Mouse (Mus musculus): ENCODE results near the gene Ripk4. TPM values are rescaled to one million over a fixed set of nuclear protein-coding genes. Genes with fewer than 3 reads are reported as not detected.

Ripk4 gene
- 19.6 and 21.7 TPM in 2 replicates for polyA plus RNA-seq (2015; fragmentation: Nextera tagmentation; extraction: Ambion mirVana)

DNA sequence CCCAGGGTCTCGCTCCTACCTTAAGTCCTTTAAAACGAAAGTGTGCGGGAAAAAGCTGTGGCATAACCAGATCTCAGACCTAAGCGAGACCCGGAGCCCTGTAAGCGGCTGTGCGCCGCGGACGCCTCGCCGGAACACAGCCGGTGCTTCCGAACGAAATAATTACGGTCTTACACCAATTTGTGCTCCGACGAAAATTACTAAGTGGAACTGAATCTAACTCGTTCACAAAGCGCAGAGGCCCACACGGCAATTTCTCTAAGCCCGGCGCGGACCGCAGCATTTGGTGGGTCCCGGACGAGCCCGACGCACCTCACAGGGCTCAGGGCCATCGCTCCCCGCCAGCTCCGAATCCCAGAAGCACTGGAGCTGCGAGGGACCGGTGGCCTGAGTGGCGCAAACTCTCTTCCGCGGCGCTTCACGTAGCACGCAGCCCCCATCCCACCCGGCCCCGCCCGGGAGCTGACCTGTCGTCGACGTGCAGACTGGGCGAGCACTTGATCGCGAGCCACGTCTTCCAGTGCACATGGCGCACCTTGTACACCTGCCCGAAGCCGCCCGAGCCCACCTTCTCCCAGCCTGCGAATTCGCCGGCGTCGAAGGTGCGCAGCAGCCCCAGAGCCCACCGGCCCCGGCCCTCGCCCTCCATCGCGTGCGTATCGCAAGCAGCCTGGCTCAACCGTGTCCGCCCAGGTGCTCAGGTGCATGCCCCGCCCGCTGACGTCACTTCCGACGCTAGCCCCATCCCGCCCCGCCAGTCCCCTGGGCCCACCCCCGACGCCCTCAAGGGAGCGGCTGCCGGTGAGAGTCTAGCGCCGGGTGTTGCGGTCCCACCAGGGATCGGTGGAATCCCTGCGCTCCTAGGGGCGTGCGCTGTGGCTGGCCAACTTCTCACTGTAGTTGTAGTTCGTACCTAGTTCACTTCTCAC lies at the start of gene Ripk4:
TSS of gene Ripk4 (minus strand) at position 727 of the 929 bp plus-strand sequence.
- Histone ChIP-seq H3K27ac (peak within 1 kb of the TSS; percentile 60; the same call in 1 of the 2 replicates), H3K9me3 (no peaks in the 10 kb centered on the region), H3K4me2 (replicated peaks) (peak within 1 kb of the TSS; percentile 70), H3K36me3 (no peaks in the 10 kb centered on the region), H3K4me3 (replicated peaks) (peak within 1 kb of the TSS; percentile 54), H3K4me1 (replicated peaks) (peaks cover 25% of the 10 kb centered on the region), H3K27me3 (replicated peaks) (peaks cover 23% of the 10 kb centered on the region), H3K9ac (peak within 1 kb of the TSS; percentile 65)
- under 1% methylated on average over 88 of the region's 88 CpGs for WGBS
- peak; percentile 96 for ATAC-seq

DNA sequence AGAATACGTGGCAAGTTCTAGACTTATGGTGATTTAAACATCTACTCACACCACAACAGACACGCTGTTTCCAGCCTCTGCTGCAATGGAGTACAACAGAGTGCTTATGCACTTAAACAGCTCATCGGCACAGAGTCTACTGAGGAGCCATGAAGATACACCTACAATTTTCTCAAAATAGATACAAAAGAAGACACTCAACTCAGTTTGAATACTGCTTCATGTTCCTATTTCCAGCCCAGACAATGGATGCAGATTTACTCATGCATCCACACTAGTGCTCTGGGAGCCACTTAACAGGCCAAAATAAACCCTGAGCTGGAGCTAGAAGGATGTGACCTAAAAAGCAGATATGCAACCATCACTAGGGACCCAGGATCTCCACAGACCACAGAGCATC lies 45.3 kb upstream of the Ripk4 start:
- Histone ChIP-seq H3K9ac (no peak overlapping the region), H3K4me2 (replicated peaks) (no peak overlapping the region), H3K4me1 (replicated peaks) (no peaks in the 10 kb centered on the region), H3K27ac (no peak overlapping the region), H3K27me3 (replicated peaks) (no peaks in the 10 kb centered on the region), H3K9me3 (no peaks in the 10 kb centered on the region), H3K36me3 (peaks cover 57% of the 10 kb centered on the region), H3K4me3 (replicated peaks) (no peak overlapping the region)
- ATAC-seq = no peak
- WGBS = 98% methylated on average over 3 of the region's 3 CpGs

DNA sequence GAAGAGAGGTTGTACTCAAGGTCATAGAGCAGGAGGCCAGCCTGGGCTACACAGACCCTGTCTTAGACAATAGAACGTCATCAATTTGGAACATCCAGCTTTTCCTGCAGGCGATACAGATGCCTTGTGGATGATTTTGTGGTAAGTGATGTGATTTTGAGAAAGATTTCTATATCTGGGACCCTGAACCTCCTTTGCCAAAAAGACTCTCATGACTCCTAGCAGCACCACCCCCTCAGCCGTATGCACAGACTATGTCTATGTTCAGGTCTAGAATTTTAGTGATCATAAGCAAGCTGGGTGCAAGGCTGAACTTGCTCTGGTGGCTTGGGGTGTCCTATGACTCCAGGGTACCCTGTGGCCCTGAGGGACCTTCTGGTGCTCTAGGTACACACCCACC lies 42.1 kb upstream of the Ripk4 start:
- Histone ChIP-seq H3K4me3 (replicated peaks) (no peak overlapping the region), H3K9ac (no peak overlapping the region), H3K4me2 (replicated peaks) (no peak overlapping the region), H3K27ac (no peak overlapping the region), H3K27me3 (replicated peaks) (no peaks in the 10 kb centered on the region), H3K36me3 (peaks cover 42% of the 10 kb centered on the region), H3K9me3 (no peaks in the 10 kb centered on the region), H3K4me1 (replicated peaks) (no peaks in the 10 kb centered on the region)
- no peak for ATAC-seq
- WGBS = 91% methylated on average over 3 of the region's 3 CpGs

DNA sequence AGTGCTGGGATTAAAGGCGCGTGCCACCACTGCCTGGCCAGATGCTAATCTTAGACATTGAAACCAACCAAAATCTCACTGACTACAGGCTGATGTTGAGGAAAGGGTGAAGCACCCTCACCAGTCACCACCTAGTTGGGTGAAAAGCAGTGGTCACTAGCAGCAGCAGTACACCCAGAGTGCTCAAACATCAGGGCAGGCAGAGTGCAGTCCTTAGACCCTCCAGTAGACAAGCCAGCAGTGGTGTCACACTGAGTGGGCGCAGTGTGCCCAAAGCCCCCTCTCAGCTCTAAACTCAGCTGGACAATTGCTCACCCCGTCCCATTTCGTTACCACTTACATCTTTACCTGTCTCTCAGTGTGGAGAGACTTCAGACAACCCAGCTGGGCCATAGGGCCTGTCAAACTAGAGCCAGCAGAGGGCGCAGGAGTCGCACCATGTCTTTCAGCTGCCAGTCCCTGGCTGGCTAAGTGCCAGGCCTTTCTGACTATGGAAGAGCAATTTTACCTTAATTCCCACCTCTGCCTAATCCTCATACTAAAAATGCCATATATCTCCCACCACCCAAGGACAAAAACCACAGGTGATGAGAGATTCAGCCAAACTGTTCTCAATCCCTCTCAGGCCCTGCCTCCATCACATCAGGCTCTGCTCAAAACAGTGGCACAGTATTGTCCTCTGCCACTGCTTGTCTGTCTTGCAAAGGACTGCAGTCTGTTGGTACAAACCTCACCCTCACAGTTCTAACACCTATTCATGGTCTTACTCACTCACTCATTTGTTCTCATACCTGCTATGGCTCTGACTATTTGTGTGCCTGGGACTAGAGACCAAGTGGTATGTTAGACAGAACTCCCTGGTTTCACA lies 41.3 kb upstream of the Ripk4 start:
- Histone ChIP-seq H3K4me3 (replicated peaks) (no peak overlapping the region), H3K9ac (no peak overlapping the region), H3K4me2 (replicated peaks) (no peak overlapping the region), H3K27me3 (replicated peaks) (no peaks in the 10 kb centered on the region), H3K36me3 (peaks cover 41% of the 10 kb centered on the region), H3K9me3 (no peaks in the 10 kb centered on the region), H3K27ac (no peak overlapping the region), H3K4me1 (replicated peaks) (no peaks in the 10 kb centered on the region)
- 69% methylated on average over 7 of the region's 7 CpGs for WGBS
- ATAC-seq = peak; percentile 36; the same call in 1 of the 2 replicates

- H3K9ac ChIP-seq = no peak overlapping the region
- no peak overlapping the region for H3K27ac ChIP-seq
- ATAC-seq = peak; percentile 56; the same call in 1 of the 2 replicates
- H3K9me3 ChIP-seq = no peaks in the 10 kb centered on the region
- no peak overlapping the region for H3K4me2 ChIP-seq (replicated peaks)
- no peak overlapping the region for H3K4me3 ChIP-seq (replicated peaks)
- peaks cover 25% of the 10 kb centered on the region for H3K36me3 ChIP-seq
- no peaks in the 10 kb centered on the region for H3K4me1 ChIP-seq (replicated peaks)
- WGBS = 87% methylated on average over 7 of the region's 7 CpGs
- no peaks in the 10 kb centered on the region for H3K27me3 ChIP-seq (replicated peaks)
Observed at GRCm38 (mm10) chr16:97797950-97798869, 34.6 kb upstream of the Ripk4 start.

- Histone ChIP-seq H3K36me3 (peaks cover 28% of the 10 kb centered on the region; the same call in 1 of the 2 replicates), H3K4me2 (replicated peaks) (no peak overlapping the region), H3K4me1 (replicated peaks) (no peaks in the 10 kb centered on the region), H3K9ac (no peak overlapping the region), H3K27me3 (replicated peaks) (no peaks in the 10 kb centered on the region), H3K4me3 (replicated peaks) (no peak overlapping the region), H3K27ac (no peak overlapping the region), H3K9me3 (no peaks in the 10 kb centered on the region)
- ATAC-seq = no peak
- WGBS = 79% methylated on average over 3 of the region's 3 CpGs
Observed at GRCm38 (mm10) chr16:97797212-97797611, 33.6 kb upstream of the Ripk4 start.

- Histone ChIP-seq H3K4me2 (replicated peaks) (no peak overlapping the region), H3K36me3 (peaks cover 28% of the 10 kb centered on the region; the same call in 1 of the 2 replicates), H3K9ac (no peak overlapping the region), H3K4me1 (replicated peaks) (no peaks in the 10 kb centered on the region), H3K4me3 (replicated peaks) (no peak overlapping the region), H3K27ac (no peak overlapping the region), H3K9me3 (no peaks in the 10 kb centered on the region), H3K27me3 (replicated peaks) (no peaks in the 10 kb centered on the region)
- WGBS = 91% methylated on average over 6 of the region's 6 CpGs
- ATAC-seq = no peak
Observed at GRCm38 (mm10) chr16:97794256-97794655, 30.7 kb upstream of the Ripk4 start.

- no peak overlapping the region for H3K9ac ChIP-seq
- H3K4me3 ChIP-seq (replicated peaks) = no peak overlapping the region
- 0 out of 2 replicates have a peak, but pooled peaks cover 2% of the 10 kb centered on the region for H3K4me1 ChIP-seq (replicated peaks)
- no peaks in the 10 kb centered on the region for H3K27me3 ChIP-seq (replicated peaks)
- H3K9me3 ChIP-seq = no peaks in the 10 kb centered on the region
- no peak overlapping the region for H3K27ac ChIP-seq
- no peaks in the 10 kb centered on the region for H3K36me3 ChIP-seq
- 66% methylated on average over 5 of the region's 5 CpGs for WGBS
- peak; percentile 65 for ATAC-seq
- H3K4me2 ChIP-seq (replicated peaks) = no peak overlapping the region
Observed at GRCm38 (mm10) chr16:97783057-97783456, 19.5 kb upstream of the Ripk4 start.

DNA sequence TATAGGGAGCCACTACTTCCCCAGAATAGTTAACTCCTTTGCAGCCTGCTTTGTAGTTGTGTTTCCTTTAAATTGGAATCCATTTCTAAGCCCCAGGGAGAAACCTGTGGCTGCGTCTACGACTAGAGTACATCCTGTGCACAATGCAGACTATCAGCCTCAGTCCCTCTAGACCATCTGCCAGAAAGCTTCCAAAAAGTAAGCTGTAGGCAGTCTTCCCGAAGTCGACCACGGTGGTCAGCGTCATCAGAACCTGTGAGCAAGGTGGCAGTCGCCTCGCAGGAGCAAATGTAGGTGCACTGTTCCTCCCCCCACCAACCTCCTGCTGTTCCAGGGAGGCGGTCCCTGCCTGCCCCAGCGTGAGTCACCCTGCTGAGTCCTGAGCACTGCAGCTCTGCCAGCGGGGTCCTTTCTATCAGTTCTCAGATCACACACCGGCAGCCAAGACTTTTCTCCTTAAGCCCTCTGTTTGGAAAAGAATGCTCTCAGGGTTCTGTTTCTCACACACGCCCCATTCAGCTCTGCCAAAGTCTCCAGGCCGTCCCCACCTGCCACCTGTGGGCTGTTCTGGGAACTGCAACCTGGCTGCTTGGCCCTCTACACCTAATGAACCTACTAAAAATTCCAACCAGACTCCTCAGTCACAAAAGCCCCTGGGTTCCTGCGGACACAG lies 14.9 kb upstream of the Ripk4 start:
- no peak overlapping the region for H3K9ac ChIP-seq
- no peaks in the 10 kb centered on the region for H3K27me3 ChIP-seq (replicated peaks)
- 24% methylated on average over 15 of the region's 15 CpGs for WGBS
- H3K4me2 ChIP-seq (replicated peaks) = peak overlapping the region; percentile 45
- no peak overlapping the region for H3K4me3 ChIP-seq (replicated peaks)
- no peak overlapping the region for H3K27ac ChIP-seq
- no peaks in the 10 kb centered on the region for H3K36me3 ChIP-seq
- ATAC-seq = peak; percentile 86
- no peaks in the 10 kb centered on the region for H3K9me3 ChIP-seq
- 0 out of 2 replicates have a peak, but pooled peaks cover 2% of the 10 kb centered on the region for H3K4me1 ChIP-seq (replicated peaks)

GRCm38 (mm10) chr16:97766501-97766900 lies 2.9 kb upstream of the Ripk4 start:
- H3K4me1 ChIP-seq (replicated peaks) = peaks cover 20% of the 10 kb centered on the region
- H3K9me3 ChIP-seq = no peaks in the 10 kb centered on the region
- no peak overlapping the region for H3K4me3 ChIP-seq (replicated peaks)
- WGBS = 24% methylated on average over 3 of the region's 3 CpGs
- peak; percentile 16; the same call in 1 of the 2 replicates for ATAC-seq
- no peak overlapping the region for H3K4me2 ChIP-seq (replicated peaks)
- H3K27me3 ChIP-seq (replicated peaks) = peaks cover 21% of the 10 kb centered on the region
- no peaks in the 10 kb centered on the region for H3K36me3 ChIP-seq
- no peak overlapping the region for H3K27ac ChIP-seq
- H3K9ac ChIP-seq = no peak overlapping the region

- no peak for ATAC-seq
- Histone ChIP-seq H3K4me3 (replicated peaks) (no peak overlapping the region), H3K9ac (no peak overlapping the region), H3K4me1 (replicated peaks) (peaks cover 23% of the 10 kb centered on the region), H3K9me3 (no peaks in the 10 kb centered on the region), H3K4me2 (replicated peaks) (no peak overlapping the region), H3K27me3 (replicated peaks) (peaks cover 23% of the 10 kb centered on the region), H3K27ac (no peak overlapping the region), H3K36me3 (no peaks in the 10 kb centered on the region)
- 53% methylated on average over 2 of the region's 2 CpGs for WGBS
Observed at GRCm38 (mm10) chr16:97764626-97765025, 1.0 kb upstream of the Ripk4 start.

Measured in intestine, embryonic 15.5 days (tissue).